Mouse (Mus musculus) gastrocnemius, adult 8-10 months (tissue): Measurements from ENCODE around the gene Susd2. TPM values are rescaled to one million over a fixed set of nuclear protein-coding genes. Genes with fewer than 3 reads are reported as not detected.

Experiments used
- DNase-seq, 2 experiments: peaks; one replicate each; pipeline ENCODE4 v3.0.0; 2022; ENCODE audit warnings: low spot score in 2 of 2
- total RNA-seq, 4 experiments: library from RNA; stranded (reverse); gene quantifications; 2 replicates each; pipeline ENCODE4 v1.2.4; 2022

The Susd2 gene
- total RNA-seq, 4 experiments from 2014 or later = 0.53 to 2.1 (median 0.78) TPM

DNA sequence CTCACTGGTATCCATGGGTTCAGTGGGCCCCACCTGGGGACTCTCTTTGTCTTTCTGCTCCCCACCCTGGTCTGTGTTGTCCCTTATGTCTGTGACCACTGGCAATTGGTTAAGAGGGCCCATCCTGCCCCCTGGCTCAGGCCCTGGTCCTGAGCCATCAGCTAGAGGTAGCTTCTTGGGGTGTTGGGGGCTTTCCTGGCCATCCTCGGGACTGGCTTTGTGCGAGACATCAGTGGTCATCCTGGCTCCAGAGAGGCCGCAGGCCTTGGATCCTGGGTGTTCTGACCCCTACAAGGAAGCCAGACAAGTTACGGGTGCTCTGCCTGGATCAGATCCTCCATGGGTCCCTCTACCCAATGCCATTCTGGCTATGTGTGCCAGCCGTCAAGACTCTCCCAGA is 13.4 kb upstream of the Susd2 start:
- DNase-seq = no peak

DNA sequence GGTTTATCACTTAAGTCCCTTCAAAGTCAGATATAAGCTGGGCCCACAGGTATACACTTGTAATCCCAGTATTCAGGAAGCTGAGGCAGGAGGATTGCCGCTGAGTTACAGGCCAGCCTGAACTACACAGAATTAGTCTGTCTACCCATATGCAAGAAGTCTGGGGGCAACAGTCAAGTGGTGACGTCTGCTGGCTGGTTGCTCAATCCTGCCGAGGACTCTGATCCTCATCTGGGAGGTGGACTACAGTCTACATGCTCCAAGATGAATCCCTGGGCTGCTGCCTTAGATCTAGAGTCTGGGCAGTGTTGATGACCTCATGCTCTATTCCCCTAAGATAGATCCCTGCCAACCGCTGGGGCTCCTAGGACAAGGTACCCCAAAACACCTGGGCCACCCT is 10.2 kb upstream of the Susd2 start:
- DNase-seq = no peak

DNA sequence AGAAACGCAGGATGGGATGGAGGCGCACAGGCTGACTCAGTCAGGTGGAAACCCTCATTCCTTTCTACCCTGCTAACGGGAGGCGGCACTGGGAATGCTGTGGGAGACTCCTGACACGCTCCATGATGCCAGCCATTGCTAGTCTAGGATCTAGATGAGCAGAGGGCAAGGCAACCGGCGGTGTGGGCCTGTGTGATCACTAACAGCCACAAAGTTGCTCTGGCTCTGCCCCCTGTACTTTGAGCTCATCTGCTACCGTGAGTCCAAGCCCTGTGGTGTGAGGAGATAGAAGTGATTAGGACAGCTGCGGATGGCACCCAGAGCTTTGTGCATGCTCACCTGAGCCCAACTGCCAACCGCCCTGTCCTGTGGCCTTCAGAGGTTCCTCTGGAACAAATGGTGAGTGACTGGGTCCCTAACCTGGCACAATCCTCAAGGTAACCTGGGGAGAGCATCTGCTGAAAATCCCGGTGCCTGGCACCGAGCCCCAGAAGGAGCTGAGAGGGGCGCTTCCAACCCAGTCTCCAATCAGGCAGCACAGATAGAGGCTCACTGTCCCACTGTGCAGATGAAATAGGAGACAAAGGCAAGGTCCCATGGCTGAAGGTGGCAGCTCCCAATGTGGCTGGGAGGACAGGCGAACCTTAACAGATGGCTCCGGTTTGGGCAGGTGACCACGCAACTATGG is 7.7 kb upstream of the Susd2 start:
- DNase-seq = no peak

GRCm38 (mm10) chr10:75650306-75650902 is 6.6 kb upstream of the Susd2 start:
- DNase-seq = no peak

- no peak for DNase-seq
These were observed 5.7 kb upstream of the Susd2 start for GRCm38 (mm10) chr10:75649406-75649995.

DNA sequence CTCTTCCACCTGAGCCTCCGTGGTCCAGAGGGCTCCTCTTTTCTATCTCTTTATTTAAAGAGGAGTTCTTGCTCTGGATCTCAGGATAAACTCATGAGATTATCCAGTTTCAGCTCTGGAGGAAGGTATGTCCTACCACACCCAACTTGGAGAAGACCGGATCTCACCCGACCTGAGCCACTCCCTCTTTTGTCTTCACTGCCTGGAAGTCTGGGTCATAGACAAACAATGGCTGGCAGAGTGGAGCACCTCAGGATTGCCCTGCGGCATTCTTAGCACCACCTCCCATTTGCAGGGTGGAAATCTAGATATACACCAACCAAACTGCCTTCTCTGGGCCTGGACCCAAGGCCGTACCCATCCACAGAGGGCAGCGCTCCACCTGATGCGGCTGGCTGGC is 5.2 kb upstream of the Susd2 start:
- no peak for DNase-seq

DNA sequence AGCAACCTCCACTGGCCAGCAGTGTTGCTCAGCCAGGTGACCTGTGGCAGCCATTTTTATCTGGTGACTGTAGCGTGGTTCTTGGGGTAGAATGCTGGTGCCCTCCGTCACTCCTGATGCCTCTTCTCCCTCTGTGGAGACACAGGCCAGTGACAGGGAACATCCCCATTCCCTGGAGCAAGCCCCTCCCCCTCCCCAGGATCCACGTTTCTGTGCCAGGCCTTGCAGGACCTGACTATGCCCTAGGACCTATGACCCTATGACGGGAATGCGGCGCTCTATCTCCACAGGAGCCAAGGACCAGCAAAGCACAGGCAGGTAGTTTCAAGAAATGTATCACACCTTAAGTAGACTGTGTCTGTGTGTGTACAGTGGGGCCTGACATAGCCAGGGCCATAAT is 4.3 kb upstream of the Susd2 start:
- DNase-seq = no peak

- peak in 1 of 2 experiments; percentile 58 for DNase-seq
These were observed 3.6 kb upstream of the Susd2 start for GRCm38 (mm10) chr10:75647362-75647761.

DNA sequence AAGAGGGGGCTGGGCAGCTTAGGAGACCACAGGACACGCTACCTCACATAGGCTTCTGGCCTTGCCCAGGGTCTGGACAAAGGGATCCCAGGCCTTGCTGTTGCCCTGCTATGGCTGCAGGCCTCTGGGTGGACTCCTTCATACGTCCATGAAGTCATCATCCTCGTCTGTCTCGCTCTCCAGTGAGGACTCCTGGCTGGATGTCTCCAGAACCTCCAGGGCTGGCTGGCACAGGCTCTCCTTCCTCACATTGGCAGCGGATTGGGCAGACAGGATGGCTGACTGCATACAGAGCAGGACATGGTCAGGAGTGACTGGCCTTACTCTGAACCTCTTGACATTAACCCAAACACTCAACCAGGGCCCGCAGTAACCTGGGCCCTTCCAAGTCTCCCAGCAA is 2.6 kb upstream of the Susd2 start:
- DNase-seq = no peak

DNA sequence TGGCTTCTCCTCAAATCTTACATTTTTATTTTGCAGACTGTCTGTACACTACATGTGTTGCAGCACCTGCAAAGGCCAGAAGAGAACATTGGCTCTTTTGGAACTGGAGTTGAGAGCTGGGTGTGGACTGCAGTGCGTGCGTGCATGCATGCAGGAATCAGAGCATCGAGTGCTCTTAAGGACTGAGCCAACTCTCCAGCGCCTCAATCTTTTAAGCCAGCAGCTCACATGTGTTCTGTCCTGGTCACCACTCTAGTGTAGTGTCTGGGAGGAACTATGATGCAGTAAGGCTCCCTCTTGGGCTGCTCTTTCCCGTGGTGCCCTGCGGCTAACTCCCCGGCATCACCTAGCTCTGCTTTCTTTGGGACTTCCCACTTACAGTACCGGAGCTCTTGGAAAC is 1.8 kb upstream of the Susd2 start:
- no peak for DNase-seq

- no peak for DNase-seq
These were observed 917 bp downstream of the Susd2 start for GRCm38 (mm10) chr10:75642891-75643290.

GRCm38 (mm10) chr10:75642436-75642835 is 1.4 kb downstream of the Susd2 start:
- no peak for DNase-seq

GRCm38 (mm10) chr10:75641721-75642222 is 2.0 kb downstream of the Susd2 start:
- no peak for DNase-seq

- no peak for DNase-seq
These were observed 6.1 kb downstream of the Susd2 start for GRCm38 (mm10) chr10:75637711-75638110.

DNA sequence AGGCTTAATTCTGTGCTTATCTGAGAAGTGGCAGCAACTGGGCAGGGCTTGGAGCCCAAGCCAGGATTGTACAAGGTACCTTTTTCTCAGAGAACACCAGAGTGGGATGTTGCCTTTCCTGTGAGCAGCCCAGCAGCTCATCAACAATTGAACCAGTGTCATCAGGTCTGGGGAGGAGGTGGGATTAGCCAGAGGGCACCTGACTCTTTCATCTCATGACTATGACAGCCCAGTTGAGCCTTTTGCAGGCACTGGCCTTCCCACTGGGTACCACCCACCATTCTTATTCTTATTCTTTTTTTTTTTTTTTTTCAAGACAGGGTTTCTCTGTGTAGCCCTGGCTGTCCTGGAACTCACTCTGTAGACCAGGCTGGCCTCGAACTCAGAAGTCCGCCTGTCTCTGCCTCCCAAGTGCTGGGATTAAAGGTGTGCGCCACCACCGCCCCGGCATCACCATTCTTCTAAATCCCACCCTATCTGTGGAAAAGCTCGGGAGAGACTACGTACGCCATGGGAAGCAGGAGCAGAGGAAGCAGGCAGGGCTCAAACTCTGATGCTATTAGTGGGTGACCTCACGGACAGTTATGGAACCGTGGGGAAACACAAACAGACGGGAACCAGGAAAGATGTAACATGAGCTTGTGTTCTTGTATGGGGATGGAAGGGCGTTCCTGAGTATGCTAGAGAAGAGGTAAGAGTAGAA is 7.6 kb downstream of the Susd2 start:
- no peak for DNase-seq

GRCm38 (mm10) chr10:75635693-75636055 is 8.1 kb downstream of the Susd2 start:
- peak; percentile 81 to 85 for DNase-seq

DNA sequence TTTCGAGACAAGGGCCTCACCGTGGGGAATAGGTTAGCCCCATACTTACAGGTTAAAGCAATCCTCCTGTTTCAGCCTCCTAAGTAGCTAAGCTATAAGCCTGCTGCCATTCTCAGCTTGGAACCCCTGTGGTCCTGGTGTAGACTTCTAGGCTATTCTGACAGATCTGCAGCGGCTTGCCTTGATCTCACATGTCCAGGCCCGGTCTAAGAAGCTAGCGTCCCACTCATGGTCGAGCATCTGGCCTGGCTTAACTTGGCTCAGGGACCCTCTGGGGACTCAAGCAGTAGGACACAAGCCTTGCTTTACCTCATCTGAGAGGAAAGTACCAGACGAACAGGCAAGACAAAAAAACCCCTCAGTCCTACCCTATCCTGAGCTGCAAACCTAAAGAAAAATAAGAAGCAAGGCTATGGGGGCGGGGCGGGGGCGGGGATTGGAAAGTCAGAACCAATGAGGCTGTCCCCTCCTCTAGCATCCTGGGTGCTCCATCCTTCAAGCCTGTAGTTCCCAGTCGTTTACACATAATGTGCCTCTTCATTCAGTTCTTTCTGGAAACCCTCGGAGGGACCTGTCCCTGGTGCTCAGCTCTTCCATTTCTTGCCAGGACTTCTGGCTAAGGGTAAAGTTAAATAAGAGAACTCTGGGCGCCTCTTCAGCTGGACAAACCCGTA is 8.7 kb downstream of the Susd2 start:
- DNase-seq = no peak

- DNase-seq = no peak
These were observed 9.2 kb downstream of the Susd2 start for GRCm38 (mm10) chr10:75634610-75635009.

GRCm38 (mm10) chr10:75633576-75634139 is 10.2 kb downstream of the Susd2 start:
- no peak for DNase-seq

DNA sequence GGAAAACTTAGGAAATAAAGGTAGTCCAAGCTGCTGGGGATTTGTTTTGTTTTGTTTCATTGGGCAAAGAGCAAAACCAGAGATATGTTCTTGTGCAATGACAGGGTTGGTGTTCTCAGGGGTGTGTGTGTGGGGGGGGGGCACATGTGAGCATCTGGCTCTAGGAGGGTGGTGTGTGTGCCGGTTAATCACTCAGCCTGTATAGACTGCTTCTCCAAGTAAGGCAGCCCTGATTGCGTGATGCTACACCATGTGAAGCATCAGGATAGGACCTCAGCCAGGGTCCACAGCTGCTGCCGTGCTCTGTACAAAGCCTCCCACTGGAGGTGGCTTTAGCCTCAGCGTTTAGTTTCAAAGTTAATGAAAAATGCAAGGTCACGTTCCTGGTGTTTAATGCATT is 10.8 kb downstream of the Susd2 start:
- DNase-seq = no peak

GRCm38 (mm10) chr10:75632633-75633032 is 11.2 kb downstream of the Susd2 start:
- peak; percentile 66 to 67 for DNase-seq
